Mouse (Mus musculus): ENCODE measurements around the gene Ints14. TPM values are rescaled to one million over a fixed set of nuclear protein-coding genes. Genes with fewer than 3 reads are reported as not detected.

Ints14 gene
- total and polyA plus RNA-seq, 3 experiments = 30.1 to 58.2 (median 52.9) TPM

GRCm38 (mm10) chr9:65018588-65019121 lies 58.0 kb downstream of the Ints14 start:
- no peak for TF ChIP-seq ETS1 (conservative IDR thresholded peaks at IDR 0.05; ENCODE audit: low read depth, low read length)
- no peak for TF ChIP-seq IRF4 (IDR thresholded peaks at IDR 0.05; ENCODE audit: low read depth, low read length)
- no peak for TF ChIP-seq E2F4 (IDR thresholded peaks at IDR 0.05; ENCODE audit: insufficient replicate concordance, low read depth, low read length)
- TF ChIP-seq KAT2A (IDR thresholded peaks at IDR 0.05; ENCODE audit: insufficient replicate concordance, low read length) = no peak
- TF ChIP-seq SMC3 (IDR thresholded peaks at IDR 0.05; ENCODE audit: low read depth, low read length) = no peak
- TF ChIP-seq MAZ (IDR thresholded peaks at IDR 0.05; ENCODE audit: low read depth, low read length) = no peak
- no peak; the same call in 1 of the 2 replicates for TF ChIP-seq BHLHE40 (IDR thresholded peaks at IDR 0.05; ENCODE audit: low read depth, low read length)
- TF ChIP-seq ZKSCAN1 (IDR thresholded peaks at IDR 0.05; ENCODE audit: borderline replicate concordance, low read depth, low read length) = no peak
- TF ChIP-seq MAX (IDR thresholded peaks at IDR 0.05; ENCODE audit: low read length) = no peak
- TF ChIP-seq ELF1 (IDR thresholded peaks at IDR 0.05; ENCODE audit: low read depth, low read length) = no peak
- H3K4me2 ChIP-seq (ENCODE audit: insufficient read depth, low read depth, poor library complexity, severe bottlenecking) = no peak overlapping the region
- peaks cover 16% of the 10 kb centered on the region for H3K79me2 ChIP-seq (replicated peaks; ENCODE audit: control insufficient read depth, extremely low read depth, insufficient read depth, poor library complexity, severe bottlenecking)
- no peaks in the 10 kb centered on the region for H3K9me3 ChIP-seq (replicated peaks; ENCODE audit: low read length)
- no peak overlapping the region for H3K4me3 ChIP-seq (replicated peaks in 1 of 3; ENCODE audit: low read depth in 2 of 3, low read length in 2 of 3, poor library complexity in 1 of 3)
- dilution Hi-C loops (cut with MboI; ENCODE audit: extremely low pct_ligation_motif_present, extremely low pct_unique_long_range_greater_than_20kb, low sequenced_read_pairs) = no loop called here
- peak overlapping the region; percentile 28; the same call in 1 of the 2 replicates for H3K27ac ChIP-seq (ENCODE audit: insufficient read depth, low read depth)
- H3K36me3 ChIP-seq (replicated peaks in 1 of 2; ENCODE audit: control insufficient read depth in 1 of 2, insufficient read depth in 1 of 2, low read length in 1 of 2) = peaks cover 0 to 15% of the 10 kb centered on the region in 2 experiments
- H3K9ac ChIP-seq (ENCODE audit: insufficient read depth, low read depth) = no peak overlapping the region
- H3K27me3 ChIP-seq (replicated peaks) = no peaks in the 10 kb centered on the region
- H3K4me1 ChIP-seq (ENCODE audit: control insufficient read depth in 1 of 2, insufficient read depth in 2 of 2) = peaks cover 10 to 49% of the 10 kb centered on the region in 2 experiments
- DNase-seq (ENCODE audit: extremely low read depth) = peak; percentile 31
- in situ Hi-C loops (cut with MboI; ENCODE audit: low pct_ligation_motif_present, low pct_unique_long_range_greater_than_20kb, low sequenced_read_pairs) = no loop called here

GRCm38 (mm10) chr9:65019146-65019545 lies 58.4 kb downstream of the Ints14 start:
- in situ Hi-C loops (cut with MboI; ENCODE audit: low pct_ligation_motif_present, low pct_unique_long_range_greater_than_20kb, low sequenced_read_pairs) = no loop called here
- Histone ChIP-seq H3K27ac (ENCODE audit: insufficient read depth, low read depth) (no peak overlapping the region), H3K4me2 (ENCODE audit: insufficient read depth, low read depth, poor library complexity, severe bottlenecking) (peak overlapping the region; percentile 24; the same call in 1 of the 2 replicates), H3K9me3 (replicated peaks; ENCODE audit: low read length) (no peaks in the 10 kb centered on the region), H3K36me3 (replicated peaks in 1 of 2; ENCODE audit: control insufficient read depth in 1 of 2, insufficient read depth in 1 of 2, low read length in 1 of 2) (peaks cover 0 to 15% of the 10 kb centered on the region in 2 experiments), H3K9ac (ENCODE audit: insufficient read depth, low read depth) (no peak overlapping the region), H3K27me3 (replicated peaks) (no peaks in the 10 kb centered on the region), H3K4me1 (ENCODE audit: control insufficient read depth in 1 of 2, insufficient read depth in 2 of 2) (peaks cover 10 to 49% of the 10 kb centered on the region in 2 experiments), H3K4me3 (replicated peaks in 1 of 3; ENCODE audit: low read depth in 2 of 3, low read length in 2 of 3, poor library complexity in 1 of 3) (no peak overlapping the region), H3K79me2 (replicated peaks; ENCODE audit: control insufficient read depth, extremely low read depth, insufficient read depth, poor library complexity, severe bottlenecking) (peaks cover 16% of the 10 kb centered on the region)
- TF ChIP-seq PAX5 (IDR thresholded peaks at IDR 0.05; ENCODE audit: low read length) (no peak), JUND (conservative IDR thresholded peaks at IDR 0.05; ENCODE audit: low read depth, low read length) (no peak), MXI1 (IDR thresholded peaks at IDR 0.05; ENCODE audit: low read depth, low read length) (no peak), IRF4 (IDR thresholded peaks at IDR 0.05; ENCODE audit: low read depth, low read length) (no peak), NRF1 (IDR thresholded peaks at IDR 0.05; ENCODE audit: low read depth, low read length) (no peak), E2F4 (IDR thresholded peaks at IDR 0.05; ENCODE audit: insufficient replicate concordance, low read depth, low read length) (no peak)
- DNase-seq (ENCODE audit: extremely low read depth) = no peak
- dilution Hi-C loops (cut with MboI; ENCODE audit: extremely low pct_ligation_motif_present, extremely low pct_unique_long_range_greater_than_20kb, low sequenced_read_pairs) = no loop called here

All from CH12.LX (cell line).